Mouse (Mus musculus) thymus, postnatal 10 days (tissue): ENCODE measurements around the gene Pgm2l1.
"Not testable (repeated sequence)": the region's sequence is repeated elsewhere in the genome, so short reads cannot be mapped to it uniquely, and the experiment has no call there.

Experiments used
- DNase-seq, 2 experiments: peaks; one replicate each; pipeline ENCODE4 v3.0.0; 2021; ENCODE audit warnings: low spot score in 2 of 2

The Pgm2l1 gene

DNA sequence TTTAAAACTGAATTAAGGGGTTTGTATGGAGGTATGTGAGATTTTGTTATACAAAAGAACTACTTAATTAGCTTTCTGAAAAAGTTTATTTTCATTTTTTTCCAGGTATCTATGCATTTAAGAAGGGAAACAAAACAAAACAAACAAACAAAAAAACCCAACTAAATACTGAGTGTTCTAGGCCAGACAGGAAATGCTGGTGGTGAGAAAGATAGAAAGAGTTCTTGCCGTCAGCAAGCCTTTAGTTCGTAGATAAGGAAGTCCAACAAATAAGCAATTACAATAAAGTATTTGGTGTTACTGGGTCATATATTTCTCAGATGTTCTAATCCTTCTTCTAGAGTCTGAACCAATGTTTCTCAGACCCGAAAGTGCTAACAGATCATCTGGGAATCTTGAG lies 1.8 kb downstream of the Pgm2l1 start:
- DNase-seq: no peak

DNA sequence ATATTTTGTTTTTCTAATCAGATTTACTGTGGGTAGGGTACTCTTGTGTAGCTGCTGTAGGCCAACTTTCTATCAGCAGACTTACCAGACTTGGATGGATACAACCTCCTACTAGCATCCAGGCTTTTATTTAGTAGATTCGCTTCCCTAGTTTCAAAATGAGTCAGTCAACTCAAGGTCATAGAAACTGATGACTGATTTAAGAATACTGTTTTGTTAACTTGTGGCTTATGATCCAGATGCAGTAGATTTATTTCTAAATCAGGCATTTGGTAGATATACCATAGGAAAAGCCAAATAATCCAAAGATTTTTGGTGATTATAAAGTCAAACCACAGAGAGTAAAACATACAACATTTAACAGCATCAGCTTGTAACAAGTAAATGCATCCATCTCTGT lies 3.5 kb downstream of the Pgm2l1 start:
- no peak for DNase-seq

DNA sequence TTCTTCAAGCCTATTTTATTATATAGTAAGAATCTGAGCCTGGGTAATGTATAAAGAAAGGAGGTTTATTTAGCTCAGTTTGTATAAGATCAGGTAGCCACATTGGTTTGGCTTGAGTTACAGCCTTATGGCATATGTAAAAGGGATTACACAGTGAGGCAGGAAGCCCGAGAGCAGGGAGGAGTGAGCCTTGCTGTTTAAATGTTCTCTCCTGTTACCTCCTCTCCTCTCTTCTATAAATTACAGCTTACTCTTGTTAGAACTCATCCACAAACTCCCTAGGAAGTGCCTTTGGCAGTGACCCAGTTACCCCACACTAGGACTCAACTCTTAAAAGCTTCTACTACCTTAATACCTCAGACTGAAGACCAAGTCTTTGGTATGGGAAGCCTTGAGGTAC lies 4.5 kb downstream of the Pgm2l1 start:
- no peak for DNase-seq

DNA sequence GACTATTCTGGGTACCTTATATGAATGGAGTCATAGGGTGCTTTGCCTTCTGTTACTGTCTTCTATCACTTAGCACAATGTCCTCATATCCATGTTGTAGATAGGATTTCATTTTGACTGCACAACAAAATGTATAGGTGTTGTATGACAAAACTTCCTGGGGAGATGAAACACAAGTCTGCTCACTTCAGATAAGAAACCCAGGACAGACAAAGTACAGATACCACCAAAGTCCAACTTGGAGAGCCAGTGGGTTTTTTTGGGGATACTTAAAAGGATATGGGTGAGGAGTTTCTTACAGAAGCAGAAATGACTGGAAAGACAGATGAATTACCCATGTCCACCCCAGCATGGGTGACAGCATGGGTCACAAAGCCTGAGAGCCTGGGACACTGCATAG lies 6.5 kb downstream of the Pgm2l1 start:
- no peak for DNase-seq

DNA sequence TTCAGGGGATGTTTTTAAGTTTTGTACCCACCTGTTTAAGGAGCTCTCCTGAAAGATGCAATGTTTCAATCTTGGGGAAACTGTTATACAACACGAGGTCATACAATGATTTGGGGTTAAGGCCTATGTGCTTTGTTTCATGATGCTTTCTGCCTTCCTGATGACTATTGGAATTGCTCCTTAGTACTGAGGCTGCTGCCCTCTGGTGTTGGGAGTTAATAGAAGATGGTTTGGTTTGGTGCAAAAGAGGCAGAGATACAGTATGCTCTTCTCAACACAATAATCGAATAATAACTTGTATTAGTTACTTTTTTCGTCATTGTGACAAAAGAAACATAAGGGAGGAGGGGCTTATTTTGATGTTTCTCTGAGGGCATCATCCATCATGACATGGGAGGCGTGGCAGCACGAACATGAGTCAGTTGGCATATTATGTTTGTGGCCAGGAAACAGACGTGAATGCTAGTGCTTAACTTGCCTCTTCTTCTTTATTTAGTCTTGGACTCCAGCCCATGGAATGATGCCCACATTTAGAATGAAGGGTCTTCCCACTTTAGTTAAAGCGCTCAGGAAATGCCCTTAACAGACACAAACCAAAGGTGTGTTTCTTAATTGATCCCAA lies 7.2 kb downstream of the Pgm2l1 start:
- peak in 1 of 2 experiments; percentile 46 for DNase-seq

DNA sequence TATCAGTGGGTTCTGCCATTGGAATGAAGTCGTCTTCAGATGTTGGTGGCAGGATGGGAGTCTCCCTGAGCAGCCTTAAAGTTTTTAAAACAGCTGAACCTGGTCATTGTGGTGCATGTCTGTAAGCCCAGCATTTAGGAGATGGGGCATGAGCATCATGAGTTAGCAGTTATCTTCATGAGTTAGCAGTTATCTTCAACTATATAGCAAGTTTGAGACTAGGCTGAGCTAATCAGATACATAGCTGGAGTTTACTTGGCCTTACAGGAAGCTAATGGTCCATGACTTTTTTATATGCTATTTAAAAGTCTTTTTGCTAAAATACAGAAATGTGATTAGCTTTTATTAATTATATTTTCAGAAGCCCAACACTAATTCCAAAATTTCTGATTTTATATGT lies 11.1 kb downstream of the Pgm2l1 start:
- DNase-seq: no peak

DNA sequence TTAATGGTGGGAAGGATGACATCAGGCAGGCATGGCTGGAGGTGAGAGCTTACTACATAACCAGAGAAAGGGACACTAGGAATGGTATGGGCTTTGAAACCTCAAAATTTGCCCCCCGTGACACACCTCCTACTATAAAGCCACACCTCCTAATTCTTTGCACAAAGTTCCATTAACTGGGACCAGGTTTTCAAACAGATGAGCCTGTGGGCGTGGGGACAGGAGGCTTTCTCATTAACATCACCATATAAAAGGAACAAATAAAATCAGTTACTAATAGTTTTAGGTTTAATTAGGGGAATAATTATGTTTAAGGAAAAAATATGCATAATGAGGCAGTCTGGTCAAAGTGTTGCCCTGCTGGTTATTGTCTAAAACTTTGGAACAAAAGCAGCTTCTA lies 13.4 kb downstream of the Pgm2l1 start:
- DNase-seq: no peak

DNA sequence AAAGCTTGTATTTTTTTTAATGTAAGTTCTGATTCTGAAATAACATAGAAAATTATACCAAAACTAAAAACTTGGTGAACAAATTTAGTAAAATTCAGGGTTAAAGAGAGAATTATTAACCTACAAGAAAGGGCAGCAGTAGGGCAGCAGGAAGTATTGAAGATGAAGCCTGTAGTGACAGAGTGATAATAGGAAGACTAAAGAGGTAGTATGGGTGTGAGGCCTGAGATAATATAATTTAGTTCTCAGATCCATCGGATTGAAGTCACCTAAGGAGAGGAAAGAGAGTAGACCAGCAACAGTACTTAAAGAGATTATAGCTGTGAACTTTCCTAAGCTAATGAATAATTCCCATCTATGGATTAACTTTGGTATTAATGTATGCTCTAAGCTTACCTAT lies 15.8 kb downstream of the Pgm2l1 start:
- no peak for DNase-seq

DNA sequence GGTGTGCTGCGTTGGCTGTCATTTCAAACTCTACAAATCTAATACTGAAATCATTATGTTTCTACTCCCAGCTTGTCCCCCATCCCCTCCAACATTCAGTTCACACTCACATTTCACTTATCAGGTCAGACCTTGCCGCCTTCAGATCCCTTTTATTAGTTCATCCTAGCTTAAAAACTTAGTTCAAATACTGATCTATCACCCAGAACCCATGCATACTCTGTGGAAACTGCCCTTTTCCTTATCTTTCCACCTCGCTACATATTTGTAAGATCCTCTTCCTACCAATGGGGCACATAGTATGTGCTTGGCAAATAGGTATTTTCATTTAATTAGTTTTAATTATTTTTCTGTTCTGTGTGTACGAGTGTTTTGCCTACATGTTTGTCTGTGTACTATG lies 17.0 kb downstream of the Pgm2l1 start:
- no peak for DNase-seq

DNA sequence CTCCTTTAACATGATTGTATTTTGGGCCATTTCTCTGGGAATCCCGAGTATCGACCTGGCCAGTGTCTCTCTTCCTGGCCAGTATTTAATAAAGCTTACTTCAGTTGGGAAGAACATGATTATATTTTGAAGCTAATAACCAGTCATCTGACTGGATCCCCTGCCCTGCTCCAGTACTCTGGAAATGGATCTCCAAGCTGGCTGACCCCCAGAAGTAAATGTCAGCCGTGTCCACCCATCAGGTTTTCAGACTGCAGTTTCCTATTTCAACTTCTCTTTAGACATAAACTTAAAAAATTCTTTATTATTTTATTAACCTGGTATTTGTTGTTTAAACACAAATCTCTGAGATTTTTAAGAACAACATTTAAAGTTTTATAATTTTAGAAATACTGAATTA lies 18.0 kb downstream of the Pgm2l1 start:
- DNase-seq: no peak

DNA sequence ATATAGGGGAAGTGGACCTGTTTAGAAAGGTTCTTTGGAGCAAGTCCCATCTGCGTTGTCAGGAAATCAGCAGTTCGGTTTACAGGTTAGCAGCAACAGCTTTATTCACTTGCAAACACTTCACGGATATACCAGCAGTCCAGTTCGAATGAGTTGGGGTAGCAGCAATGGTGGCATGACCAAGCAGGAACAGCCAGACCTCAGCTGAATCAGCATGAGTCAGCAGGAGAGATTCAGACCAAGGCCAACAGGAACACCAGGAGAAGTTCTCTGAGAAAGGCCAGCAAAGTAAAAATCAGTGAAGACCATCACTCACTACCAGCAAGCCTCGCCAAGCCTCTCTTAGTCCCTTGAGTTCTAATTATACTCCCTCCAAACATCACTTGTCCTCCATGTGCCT lies 23.5 kb downstream of the Pgm2l1 start:
- no peak for DNase-seq

DNA sequence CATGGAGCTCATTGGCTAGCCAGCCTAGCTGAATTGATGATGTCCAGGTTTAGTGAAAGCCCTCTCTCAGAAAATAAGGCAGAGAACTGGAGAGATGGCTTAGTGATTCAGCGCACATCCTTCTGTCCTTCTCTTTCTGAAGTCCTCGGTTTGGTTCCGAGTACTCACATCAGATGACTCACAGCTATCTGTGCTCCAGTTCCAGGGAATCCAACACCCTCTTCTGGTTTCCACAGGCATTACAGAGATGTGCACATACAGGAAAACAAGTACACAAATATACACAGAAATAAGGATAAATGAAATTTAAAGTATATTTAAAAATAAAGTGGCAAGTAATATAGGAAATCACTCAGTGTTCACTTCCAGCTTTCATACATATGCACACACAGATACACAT lies 35.2 kb downstream of the Pgm2l1 start:
- no peak for DNase-seq

DNA sequence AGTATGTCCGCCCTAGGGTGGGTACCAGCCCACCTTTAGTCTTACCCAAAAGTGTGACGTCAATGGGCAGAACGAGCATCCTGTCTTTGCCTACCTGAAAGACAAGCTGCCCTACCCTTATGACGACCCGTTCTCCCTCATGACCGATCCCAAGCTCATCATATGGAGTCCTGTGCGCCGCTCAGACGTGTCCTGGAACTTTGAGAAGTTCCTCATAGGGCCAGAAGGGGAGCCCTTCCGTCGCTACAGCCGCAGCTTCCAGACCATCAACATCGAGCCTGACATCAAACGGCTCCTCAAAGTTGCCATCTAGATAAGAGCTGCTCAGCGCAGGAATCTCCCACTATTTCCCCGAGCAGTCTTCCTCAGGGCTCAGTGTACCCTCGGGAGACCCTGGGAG lies 37.7 kb downstream of the Pgm2l1 start:
- not testable (repeated sequence) for DNase-seq

DNA sequence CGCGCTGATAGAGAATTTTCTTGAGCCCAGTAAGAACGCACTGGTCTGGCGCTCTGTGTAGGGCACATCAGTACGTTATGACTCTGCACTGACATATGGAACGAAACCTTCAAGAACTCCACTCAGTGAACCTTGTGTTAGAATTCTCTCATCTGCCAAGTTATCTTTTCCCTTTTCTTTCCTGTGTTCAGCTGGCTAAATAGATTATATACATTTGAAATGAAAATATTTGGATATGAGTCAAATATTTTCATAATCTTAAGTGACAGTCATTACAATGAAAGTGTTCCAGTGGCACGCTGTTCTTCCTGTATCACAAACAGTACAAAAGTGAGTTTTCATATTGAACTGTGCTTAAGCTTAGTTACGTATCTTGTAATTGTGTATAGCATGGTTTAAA lies 45.2 kb downstream of the Pgm2l1 start:
- no peak for DNase-seq

DNA sequence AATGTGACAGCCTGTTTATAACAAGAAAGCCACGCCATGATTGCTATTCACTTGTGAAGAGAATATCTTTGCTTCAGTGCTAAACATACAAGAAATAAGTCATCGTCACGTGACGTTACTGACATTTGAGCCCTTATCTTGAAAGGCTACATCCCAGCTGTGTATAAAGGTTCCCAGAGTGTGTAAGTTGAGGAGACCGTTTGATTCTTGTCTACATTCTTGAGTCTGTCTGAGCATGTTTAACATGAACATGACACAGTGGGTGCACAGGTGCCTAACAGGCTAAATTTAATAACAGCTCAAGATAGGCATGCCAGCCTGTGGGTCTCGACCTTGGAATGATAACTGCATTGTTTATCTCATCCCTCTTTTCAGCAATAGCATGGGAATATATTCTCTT lies 47.3 kb downstream of the Pgm2l1 start:
- DNase-seq: no peak

DNA sequence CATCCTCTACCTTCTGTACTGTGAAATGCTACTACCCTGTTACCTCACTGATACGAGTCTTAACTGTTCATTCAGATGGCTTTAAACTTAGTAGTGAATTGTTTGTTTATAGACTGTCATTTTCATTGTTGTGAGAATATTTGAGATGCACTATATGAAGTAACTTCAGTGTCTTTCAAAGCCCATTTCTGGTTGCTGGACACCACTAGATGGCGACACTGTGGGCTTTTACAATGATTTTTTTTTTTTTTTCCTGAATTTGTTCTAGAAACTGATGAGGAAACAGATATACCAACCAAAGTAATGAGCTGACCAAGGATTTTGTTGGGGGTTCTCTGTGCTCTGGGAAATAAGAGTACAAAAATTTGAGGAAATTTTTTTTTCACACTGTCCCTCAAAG lies 49.2 kb downstream of the Pgm2l1 start:
- DNase-seq: peak in 1 of 2 experiments; percentile 10

DNA sequence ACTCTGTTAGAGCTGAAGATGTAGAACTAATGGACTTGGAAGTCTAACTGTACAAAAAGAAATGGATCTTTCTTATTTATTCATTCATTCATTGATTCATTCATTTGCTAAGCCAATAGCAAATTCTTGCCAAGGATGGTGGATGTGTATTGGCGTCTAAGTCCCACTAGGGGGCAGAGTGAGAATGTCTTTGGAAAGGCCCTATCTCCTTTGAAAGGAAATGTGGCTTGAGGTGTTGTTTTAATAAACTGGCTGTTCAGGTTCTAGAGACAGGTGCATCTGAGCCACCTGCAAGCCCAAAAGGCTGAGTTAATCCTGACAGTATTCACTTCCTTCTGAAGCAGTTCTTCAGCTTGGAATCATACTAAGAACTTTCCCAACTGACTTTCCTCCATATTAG lies 52.6 kb downstream of the Pgm2l1 start:
- DNase-seq: peak; percentile 4 to 27

DNA sequence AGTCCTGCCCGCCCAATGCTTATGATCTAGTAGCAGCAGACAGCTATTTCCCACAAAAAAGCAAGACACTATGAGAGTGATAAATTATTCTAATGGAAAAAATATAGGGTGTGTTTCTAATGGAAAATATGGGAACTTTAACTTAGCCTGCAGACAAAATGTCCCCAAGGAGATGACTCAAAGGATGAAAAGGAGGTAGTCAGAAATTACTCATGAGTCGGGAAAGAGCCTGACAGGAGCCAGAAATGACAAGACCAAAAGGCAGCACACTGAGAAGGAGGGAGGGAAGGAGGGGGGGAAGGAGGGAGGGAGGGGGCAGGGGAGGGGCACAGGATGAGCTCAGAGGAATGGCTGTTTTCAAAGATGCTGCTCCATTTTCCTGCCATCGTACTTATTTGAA lies 54.4 kb downstream of the Pgm2l1 start:
- DNase-seq: no peak

DNA sequence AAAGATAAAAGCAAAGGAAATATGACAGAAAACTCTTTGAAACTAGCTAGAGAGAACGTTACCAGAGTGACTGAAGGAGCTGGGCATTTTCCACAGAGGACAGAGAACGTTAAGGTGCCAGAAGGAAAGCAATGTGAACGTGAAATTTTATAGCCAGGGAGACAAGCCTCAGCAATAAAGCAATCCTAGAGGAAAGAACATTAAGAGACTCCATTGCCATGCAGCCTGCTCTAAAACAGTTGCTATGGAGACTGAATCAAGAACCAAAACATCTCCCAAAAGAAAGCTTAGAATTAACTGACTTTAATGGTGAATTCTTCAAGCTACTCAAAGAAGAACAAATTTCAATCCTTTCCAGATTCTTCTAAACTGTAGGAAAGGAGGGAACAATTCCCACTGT lies 56.1 kb downstream of the Pgm2l1 start:
- no peak for DNase-seq

DNA sequence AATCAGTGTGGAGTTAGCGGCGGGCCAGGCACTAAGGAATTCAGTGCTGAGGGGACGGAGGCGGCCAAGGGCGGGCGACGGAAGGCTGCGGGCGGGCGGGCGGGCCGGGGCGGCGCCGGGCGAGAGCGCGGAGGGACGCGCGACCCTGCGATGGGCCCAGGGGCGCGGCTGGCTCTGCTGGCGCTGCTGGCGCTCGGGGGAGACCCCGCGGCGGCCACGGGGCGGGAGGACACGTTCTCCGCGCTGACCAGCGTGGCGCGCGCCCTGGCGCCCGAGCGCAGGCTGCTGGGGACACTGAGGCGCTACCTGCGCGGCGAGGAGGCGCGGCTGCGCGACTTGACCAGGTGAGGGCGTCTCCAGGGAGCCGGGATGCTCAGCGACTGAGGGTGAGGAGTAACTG lies 58.2 kb downstream of the Pgm2l1 start, which contains the start of gene P4ha3:
TSS of gene P4ha3 (plus strand) at position 138 of the 400 bp plus-strand sequence.
- DNase-seq: peak in 1 of 2 experiments; percentile 7

DNA sequence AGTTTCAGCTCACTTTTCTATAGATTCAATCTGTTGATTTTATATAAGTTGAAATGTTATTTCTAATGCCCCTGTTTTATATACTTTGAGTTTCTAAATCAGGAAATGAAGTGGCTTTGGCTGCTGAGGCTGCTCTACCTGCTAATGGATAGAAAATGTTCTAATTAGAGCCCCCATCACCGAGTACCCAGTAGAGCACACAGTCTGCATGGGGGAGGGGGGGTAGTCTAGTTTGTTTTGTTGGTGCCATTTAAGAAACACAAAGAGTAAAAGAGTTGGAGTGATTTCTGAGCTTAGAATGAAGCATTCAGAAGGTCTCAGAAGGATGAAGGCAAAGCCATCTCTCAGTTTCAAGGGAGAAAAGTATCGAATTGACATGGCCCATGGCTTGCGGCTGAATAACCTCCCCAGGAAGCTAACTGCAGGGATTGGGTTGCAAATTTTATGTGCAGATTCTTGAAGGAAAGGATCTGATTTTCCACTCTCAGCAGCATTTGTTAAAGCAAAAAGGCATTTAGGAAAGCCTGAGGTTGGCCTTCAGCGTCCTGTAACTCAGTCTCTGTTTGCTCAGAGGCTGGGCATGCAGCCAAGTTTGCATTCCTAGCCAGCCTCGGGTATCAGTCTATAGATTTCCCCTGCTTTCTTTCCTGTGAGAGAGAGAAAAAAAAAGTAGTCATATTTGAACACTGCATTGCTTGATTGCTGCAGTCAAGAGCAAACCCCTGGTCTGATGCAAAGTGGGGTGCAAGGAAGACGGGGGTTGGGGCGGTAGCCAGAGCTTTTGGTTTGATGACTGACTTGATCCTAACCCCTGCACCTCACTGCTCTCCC lies 60.8 kb downstream of the Pgm2l1 start:
- DNase-seq: no peak

DNA sequence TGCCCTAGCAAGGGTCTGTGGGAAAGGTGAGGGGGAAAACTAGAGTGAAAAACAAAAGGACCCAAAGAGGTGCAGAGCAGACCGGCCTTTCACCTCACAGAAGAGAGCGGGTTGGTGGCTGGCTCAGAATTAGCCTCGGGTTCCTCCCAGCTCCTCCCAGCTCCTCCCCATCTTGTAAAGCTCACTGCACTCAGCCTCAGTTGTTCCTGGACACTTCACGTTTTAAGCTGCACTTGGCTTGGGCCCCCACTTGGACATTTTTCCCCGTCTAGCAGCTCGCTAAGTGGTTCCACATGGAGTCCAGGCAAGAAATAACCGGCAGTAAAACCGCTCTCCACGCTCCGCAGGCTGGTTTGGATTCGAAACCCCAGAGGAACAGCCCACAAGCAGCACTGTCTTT lies 61.4 kb downstream of the Pgm2l1 start:
- DNase-seq: no peak

DNA sequence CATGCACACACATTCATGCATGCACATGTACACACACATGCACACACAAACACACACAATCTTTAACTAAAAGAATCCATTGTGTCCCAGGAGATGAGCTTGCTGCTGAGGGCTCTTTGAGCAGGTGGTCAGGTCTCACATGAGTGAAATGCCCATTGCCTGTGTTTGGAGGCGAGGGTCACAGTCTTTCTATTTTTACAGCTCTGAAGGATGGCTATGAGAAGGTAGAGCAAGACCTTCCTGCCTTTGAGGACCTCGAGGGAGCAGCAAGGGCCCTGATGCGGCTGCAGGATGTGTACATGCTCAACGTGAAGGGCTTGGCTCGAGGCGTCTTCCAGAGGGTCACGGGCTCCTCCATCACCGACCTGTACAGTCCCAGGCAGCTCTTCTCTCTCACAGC lies 66.4 kb downstream of the Pgm2l1 start:
- DNase-seq: no peak

DNA sequence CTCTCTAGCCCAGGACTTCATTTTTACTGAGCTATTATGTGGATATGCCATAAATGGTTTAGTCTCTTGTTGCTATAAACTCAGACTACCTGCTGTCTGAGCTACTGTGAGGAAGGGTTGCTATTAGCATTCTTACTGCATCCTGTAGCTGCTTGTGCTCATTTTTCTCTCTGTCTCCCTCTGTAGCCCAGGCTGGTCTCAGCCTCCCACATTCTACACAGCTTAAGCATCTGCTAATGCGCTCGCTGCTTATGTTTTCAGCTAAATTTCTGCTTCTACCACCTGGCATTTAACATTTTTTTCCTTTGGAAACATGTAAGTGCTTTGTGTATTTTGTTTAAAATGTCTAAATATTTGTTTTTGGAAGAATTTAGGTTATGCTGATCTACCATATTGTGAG lies 68.6 kb downstream of the Pgm2l1 start:
- DNase-seq: no peak
